Mouse (Mus musculus) C2C12 (cell line): Measurements from ENCODE around the gene Cnr1.

Experiments used
- CTCF ChIP-seq: IDR thresholded peaks from one replicate; pipeline ENCODE4 v1.5.1; 2011; ENCODE audit not compliant: control insufficient read depth, insufficient read depth, insufficient read length
- MAX ChIP-seq: IDR thresholded peaks from one replicate; pipeline ENCODE4 v1.6.1; 2011; ENCODE audit warnings: mild to moderate bottlenecking, control low read depth
- MYOD1 ChIP-seq: IDR thresholded peaks from one replicate; pipeline ENCODE4 v1.6.1; 2011; ENCODE audit warnings: low read depth; ENCODE audit not compliant: control insufficient read depth, insufficient read length
- USF1 ChIP-seq: IDR thresholded peaks from one replicate; pipeline ENCODE4 v1.6.1; 2011; ENCODE audit warnings: low read depth, mild to moderate bottlenecking, control low read depth, moderate library complexity

DNA sequence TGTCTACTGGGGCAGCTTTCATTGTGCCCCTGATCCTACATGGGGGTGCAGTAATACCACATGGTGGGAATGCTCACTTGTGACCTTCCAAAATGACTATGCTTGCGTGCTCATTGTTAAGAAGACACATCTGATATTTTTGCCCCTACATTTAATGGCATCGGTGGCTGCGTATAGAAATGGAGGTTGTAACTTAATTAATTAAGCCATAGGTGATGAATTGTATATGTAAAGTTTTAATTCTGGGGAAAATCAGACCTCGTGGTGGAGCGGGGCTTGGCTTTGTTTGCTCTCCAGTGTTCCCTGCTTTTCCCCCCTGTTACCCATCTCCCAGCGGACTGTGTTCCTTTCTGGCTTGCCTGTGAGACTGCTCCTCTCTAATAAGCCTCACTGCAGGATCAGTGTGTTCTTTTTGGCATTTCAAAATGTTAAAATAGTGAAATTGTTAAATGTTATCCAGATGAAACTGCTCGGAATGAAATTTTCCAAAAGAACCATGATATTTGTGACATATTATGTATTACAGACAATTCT, 2.4 kb downstream of the Cnr1 start:
- TF ChIP-seq USF1 (no peak), CTCF (no peak), MYOD1 (no peak), MAX (no peak)
